17 mouse cellular contexts compared by ENCODE assay signal in genomic region chr10:90286589-90286988, GRCm38 (mm10).
"Had no signal": no experiment of that assay in that cellular context is flagged by ENCODE, and none has a peak within 500 bp of the region (broad histone marks: within the 10 kb centered on the region; RNA-seq: fewer than 3 reads in every experiment).

No protein-coding gene starts in this region.

- H3K36me3 ChIP-seq: lung, embryonic 15.5 days; midbrain, embryonic 13.5 days; midbrain, embryonic 15.5 days; neural tube, embryonic 12.5 days; stomach, embryonic 15.5 days had no signal

- H3K27me3 ChIP-seq: lung, embryonic 15.5 days; megakaryocyte, embryonic 14.5 days; midbrain, embryonic 13.5 days; midbrain, embryonic 15.5 days; neural tube, embryonic 12.5 days; stomach, embryonic 15.5 days had no signal

- H3K4me1 ChIP-seq: lung, embryonic 15.5 days; megakaryocyte, embryonic 14.5 days; midbrain, embryonic 13.5 days; midbrain, embryonic 15.5 days; neural tube, embryonic 12.5 days; stomach, embryonic 15.5 days had no signal

- H3K27ac ChIP-seq: lung, embryonic 15.5 days; macrophage; midbrain, embryonic 13.5 days; midbrain, embryonic 15.5 days; neural tube, embryonic 12.5 days; stomach, embryonic 15.5 days; stomach, postnatal 0 days had no signal

- H3K4me3 ChIP-seq: lung, embryonic 15.5 days; megakaryocyte, embryonic 14.5 days; midbrain, embryonic 13.5 days; midbrain, embryonic 15.5 days; neural tube, embryonic 12.5 days; stomach, embryonic 15.5 days had no signal

- H3K9me3 ChIP-seq: lung, embryonic 15.5 days; megakaryocyte, embryonic 14.5 days; midbrain, embryonic 13.5 days; midbrain, embryonic 15.5 days; neural tube, embryonic 12.5 days; stomach, embryonic 15.5 days had no signal

- ATAC-seq: lung, postnatal 0 days; midbrain, embryonic 13.5 days; midbrain, embryonic 15.5 days had no signal

- H3K4me2 ChIP-seq: lung, embryonic 15.5 days; midbrain, embryonic 11.5 days; midbrain, embryonic 13.5 days; midbrain, embryonic 15.5 days; neural tube, embryonic 12.5 days; stomach, embryonic 15.5 days had no signal

- H3K9ac ChIP-seq: lung, embryonic 15.5 days; midbrain, embryonic 13.5 days; midbrain, embryonic 15.5 days; neural tube, embryonic 12.5 days; stomach, embryonic 15.5 days had no signal

- DNase-seq: lung, adult 2 months; lung, postnatal 14 days; lung, postnatal 36 days; right cerebral cortex, postnatal 14 days; thymus, adult 2 months; thymus, postnatal 25 days; thymus, postnatal 4 days had no signal
